Mouse (Mus musculus): Measurements from ENCODE around the gene Clstn3.
A peak's percentile ranks its signal among the peaks of the same experiment; 100 is the strongest.
"Not testable (repeated sequence)": the region's sequence is repeated elsewhere in the genome, so short reads cannot be mapped to it uniquely, and the experiment has no call there.

Clstn3 gene

GRCm38 (mm10) chr6:124414150-124414926 lies 50.3 kb downstream of the Clstn3 start:
- DNase-seq (ENCODE audit: low spot score in 2 of 2), result peak; percentile 16 to 20

- DNase-seq (ENCODE audit: low spot score in 2 of 2), result no peak
These were observed 50.8 kb downstream of the Clstn3 start for GRCm38 (mm10) chr6:124413770-124414149.

DNA sequence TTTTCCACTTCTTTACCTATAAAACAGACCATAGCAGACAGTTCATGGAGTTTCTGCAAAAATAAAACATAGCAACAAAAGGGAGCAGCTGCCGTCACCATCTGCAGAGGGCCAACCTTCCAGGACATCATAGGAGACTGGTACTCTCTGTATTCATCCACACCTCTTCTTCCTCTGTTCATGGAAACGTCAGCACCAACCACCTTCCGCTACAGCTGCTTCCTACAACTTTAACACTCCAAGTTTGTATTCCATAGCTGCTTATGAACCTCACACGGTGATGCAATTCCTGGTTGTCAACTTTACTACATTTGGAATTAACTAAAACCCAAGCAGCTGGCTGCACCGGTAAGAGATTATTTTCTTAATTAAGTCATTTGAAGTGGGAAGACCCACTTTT lies 56.2 kb downstream of the Clstn3 start:
- DNase-seq (ENCODE audit: low spot score in 2 of 2), result no peak

DNA sequence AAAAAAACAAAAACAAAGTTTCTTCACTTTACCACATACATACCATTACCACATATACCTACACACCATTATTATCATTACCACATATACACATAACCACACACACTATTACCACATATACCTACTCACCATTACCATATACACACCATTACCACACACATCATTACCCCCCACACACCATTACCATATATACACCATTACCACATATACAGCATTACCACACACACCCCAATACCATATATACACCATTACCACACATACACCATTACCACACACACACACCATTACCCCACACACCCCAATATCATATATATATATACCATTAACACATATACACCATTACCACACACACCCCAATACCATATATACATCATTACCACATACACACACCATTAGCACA lies 57.4 kb downstream of the Clstn3 start:
- DNase-seq (ENCODE audit: low spot score in 2 of 2), result no peak

GRCm38 (mm10) chr6:124406326-124406725 lies 58.3 kb downstream of the Clstn3 start:
- DNase-seq (ENCODE audit: low spot score in 2 of 2), result no peak

GRCm38 (mm10) chr6:124399738-124400137 lies 64.9 kb downstream of the Clstn3 start:
- no peak for DNase-seq (ENCODE audit: low spot score in 2 of 2)

GRCm38 (mm10) chr6:124394991-124395390 lies 69.6 kb downstream of the Clstn3 start:
- DNase-seq (ENCODE audit: low spot score in 2 of 2), result not testable (repeated sequence)
